In the genomic region with DNA sequence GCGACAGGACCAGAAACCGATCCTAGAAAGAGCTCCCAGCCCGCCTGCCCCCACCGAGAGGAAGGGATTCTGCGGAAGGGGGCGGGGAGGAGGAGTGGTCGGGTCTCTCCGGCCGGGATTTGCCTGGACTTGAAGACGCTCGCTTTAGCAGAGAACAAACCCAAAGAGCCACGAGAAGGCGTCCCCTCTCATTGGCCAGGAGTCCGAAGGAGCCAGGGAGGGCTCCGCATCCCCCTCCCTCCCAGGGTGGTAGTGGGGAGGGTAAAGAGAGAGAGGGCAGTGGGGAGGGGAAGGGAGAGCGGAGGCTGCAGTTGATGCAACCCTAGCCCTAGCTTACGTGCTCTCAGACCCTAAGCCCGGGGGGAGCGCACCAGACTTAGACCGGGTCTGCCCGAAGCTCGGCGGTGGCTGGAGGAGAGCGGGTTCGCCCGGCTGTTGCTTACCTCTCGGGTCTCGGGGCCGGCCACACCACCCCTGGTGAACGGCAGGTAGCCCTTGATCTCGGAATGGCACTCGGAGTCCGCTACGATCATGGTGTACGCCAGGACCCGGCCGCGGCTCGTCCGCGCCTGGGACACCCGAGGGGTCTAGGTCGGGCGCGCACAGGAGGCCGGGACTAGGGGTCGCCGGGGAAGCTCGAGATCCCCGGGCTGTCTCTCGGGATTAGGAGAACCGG, we compare ENCODE assay signal across 8 mouse cellular contexts. TPM values are rescaled to one million over a fixed set of nuclear protein-coding genes. Genes with fewer than 3 reads are reported as not detected.
A peak's percentile ranks its signal among the peaks of the same experiment; 100 is the strongest.
DNase-seq lines count a peak whose midpoint lies in the region; ATAC-seq and TF ChIP-seq lines count a peak whose summit lies in the region.

No protein-coding gene starts in this region.

- peak; percentile 12 for ATAC-seq in erythroblast, adult 5-6 weeks (replicated peaks; ENCODE audit: low FRiP score, poor library complexity, severe bottlenecking)
- peak; percentile 79 for ATAC-seq in kidney, embryonic 14.5 days (ENCODE audit: low FRiP score, low TSS enrichment)
- ATAC-seq in liver, embryonic 14.5 days (ENCODE audit: insufficient read depth), result peak; percentile 38
- peak; percentile 73 for ATAC-seq in neural tube, embryonic 12.5 days (ENCODE audit: low FRiP score, low read depth)

- no peak for TF ChIP-seq EP300 in liver, embryonic 14.5 days (IDR thresholded peaks at IDR 0.05; ENCODE audit: low read depth)

- H3K27ac ChIP-seq in bone marrow, adult 2 months (ENCODE audit: control insufficient read depth, insufficient read depth, low read depth, low read length, poor library complexity), result peak overlapping the region; percentile 78
- peak overlapping the region; percentile 88 for H3K27ac ChIP-seq in heart, embryonic 10.5 days
- H3K27ac ChIP-seq in kidney, embryonic 14.5 days (ENCODE audit: low read depth, low read length), result peak overlapping the region; percentile 91
- H3K27ac ChIP-seq in liver, embryonic 14.5 days, result peak overlapping the region; percentile 47
- 0 out of 2 replicates have a peak overlapping the region, but pooled peaks have one; percentile 26 for H3K27ac ChIP-seq in neural tube, embryonic 12.5 days
- H3K27ac ChIP-seq in thymus, adult 2 months (ENCODE audit: control insufficient read depth, insufficient read depth, low read length), result no peak overlapping the region

- peak; percentile 42; the same call in 1 of the 2 replicates for TF ChIP-seq POLR2A in bone marrow, adult 2 months (IDR thresholded peaks at IDR 0.05; ENCODE audit: borderline replicate concordance, control insufficient read depth, low read depth, low read length)
- TF ChIP-seq POLR2A in thymus, adult 2 months (IDR thresholded peaks at IDR 0.05; ENCODE audit: control insufficient read depth, extremely low read depth, insufficient read depth, low read length, poor library complexity), result no peak

- TF ChIP-seq CTCF in bone marrow, adult 2 months (IDR thresholded peaks at IDR 0.05; ENCODE audit: control insufficient read depth, insufficient read depth, low read length), result no peak
- TF ChIP-seq CTCF in liver, embryonic 14.5 days (IDR thresholded peaks at IDR 0.05; ENCODE audit: low read depth), result no peak
- no peak for TF ChIP-seq CTCF in thymus, adult 2 months (IDR thresholded peaks at IDR 0.05; ENCODE audit: borderline replicate concordance, control insufficient read depth, extremely low read depth, insufficient read depth, low read length, poor library complexity)

- H3K27me3 ChIP-seq in heart, embryonic 10.5 days (ENCODE audit: insufficient read depth, poor library complexity, severe bottlenecking), result no peaks in the 10 kb centered on the region
- no peaks in the 10 kb centered on the region for H3K27me3 ChIP-seq in kidney, embryonic 14.5 days (ENCODE audit: control insufficient read depth, insufficient read depth, low read length)
- H3K27me3 ChIP-seq in liver, embryonic 14.5 days (ENCODE audit: control insufficient read depth, insufficient read depth, low read length), result no peaks in the 10 kb centered on the region
- no peaks in the 10 kb centered on the region for H3K27me3 ChIP-seq in neural tube, embryonic 12.5 days (replicated peaks)
- no peaks in the 10 kb centered on the region for H3K27me3 ChIP-seq in thymus, adult 2 months (ENCODE audit: control insufficient read depth, insufficient read depth, low read length)

- H3K36me3 ChIP-seq in heart, embryonic 10.5 days, result no peaks in the 10 kb centered on the region
- no peaks in the 10 kb centered on the region for H3K36me3 ChIP-seq in kidney, embryonic 14.5 days (ENCODE audit: control insufficient read depth, insufficient read depth, low read length)
- H3K36me3 ChIP-seq in liver, embryonic 14.5 days (replicated peaks; ENCODE audit: control insufficient read depth, insufficient read depth, low read depth), result no peaks in the 10 kb centered on the region
- H3K36me3 ChIP-seq in neural tube, embryonic 12.5 days, result no peaks in the 10 kb centered on the region
- H3K36me3 ChIP-seq in thymus, adult 2 months (ENCODE audit: control insufficient read depth, insufficient read depth, low read length), result no peaks in the 10 kb centered on the region

- H3K4me2 ChIP-seq in kidney, embryonic 14.5 days (replicated peaks; ENCODE audit: low read depth, low read length), result peak overlapping the region; percentile 82
- peak overlapping the region; percentile 100 for H3K4me2 ChIP-seq in liver, embryonic 14.5 days (ENCODE audit: low read depth)
- peak overlapping the region; percentile 92 for H3K4me2 ChIP-seq in neural tube, embryonic 12.5 days (replicated peaks)

- peak overlapping the region; percentile 76 for H3K4me3 ChIP-seq in bone marrow, adult 2 months (replicated peaks; ENCODE audit: control insufficient read depth, low read depth, low read length)
- H3K4me3 ChIP-seq in heart, embryonic 10.5 days, result peak overlapping the region; percentile 87
- H3K4me3 ChIP-seq in kidney, embryonic 14.5 days (ENCODE audit: low read length), result peak overlapping the region; percentile 87
- peak overlapping the region; percentile 75 to 79 for H3K4me3 ChIP-seq in liver, embryonic 14.5 days (ENCODE audit: insufficient read depth in 1 of 2, low read depth in 2 of 2, low read length in 2 of 2)
- H3K4me3 ChIP-seq in neural tube, embryonic 12.5 days, result peak overlapping the region; percentile 71
- peak overlapping the region; percentile 73 for H3K4me3 ChIP-seq in thymus, adult 2 months (ENCODE audit: control insufficient read depth, insufficient read depth, low read length)

- WGBS in bone marrow, adult 2 months, result under 1% methylated on average over 52 of the region's 52 CpGs
- under 1% methylated on average over 52 of the region's 52 CpGs for WGBS in heart, embryonic 10.5 days
- under 1% methylated on average over 52 of the region's 52 CpGs for WGBS in kidney, embryonic 14.5 days
- WGBS in liver, embryonic 14.5 days (ENCODE audit: insufficient replicate concordance), result under 1% methylated on average over 51 of the region's 52 CpGs
- WGBS in neural tube, embryonic 12.5 days, result under 1% methylated on average over 52 of the region's 52 CpGs
- under 1% methylated on average over 52 of the region's 52 CpGs for WGBS in thymus, adult 2 months

- no peaks in the 10 kb centered on the region for H3K9me3 ChIP-seq in heart, embryonic 10.5 days
- no peaks in the 10 kb centered on the region for H3K9me3 ChIP-seq in kidney, embryonic 14.5 days (ENCODE audit: control insufficient read depth, low read length)
- H3K9me3 ChIP-seq in liver, embryonic 14.5 days (ENCODE audit: control insufficient read depth, low read length), result no peaks in the 10 kb centered on the region
- H3K9me3 ChIP-seq in neural tube, embryonic 12.5 days, result no peaks in the 10 kb centered on the region

- peak overlapping the region; percentile 81 for H3K9ac ChIP-seq in kidney, embryonic 14.5 days (ENCODE audit: low read depth, low read length)
- H3K9ac ChIP-seq in liver, embryonic 14.5 days (replicated peaks), result peak overlapping the region; percentile 93
- peak overlapping the region; percentile 73 for H3K9ac ChIP-seq in neural tube, embryonic 12.5 days

- peaks cover 9% of the 10 kb centered on the region for H3K4me1 ChIP-seq in bone marrow, adult 2 months (ENCODE audit: control insufficient read depth, insufficient read depth, low read length)
- H3K4me1 ChIP-seq in heart, embryonic 10.5 days, result peaks cover 42% of the 10 kb centered on the region
- peaks cover 24% of the 10 kb centered on the region for H3K4me1 ChIP-seq in kidney, embryonic 14.5 days (ENCODE audit: control insufficient read depth, insufficient read depth, low read length)
- H3K4me1 ChIP-seq in liver, embryonic 14.5 days (replicated peaks; ENCODE audit: control insufficient read depth in 2 of 2, insufficient read depth in 2 of 2, low read length in 1 of 2), result peaks cover 56 to 61% of the 10 kb centered on the region in 2 experiments
- peaks cover 10% of the 10 kb centered on the region for H3K4me1 ChIP-seq in neural tube, embryonic 12.5 days
- peaks cover 12% of the 10 kb centered on the region for H3K4me1 ChIP-seq in thymus, adult 2 months (replicated peaks; ENCODE audit: control insufficient read depth, insufficient read depth, low read length)

- peak; percentile 50 for DNase-seq in CD4-positive, CD25-positive, alpha-beta regulatory T cell, adult 2 months (ENCODE audit: low read depth, low spot score)
- DNase-seq in heart, embryonic 10.5 days (ENCODE audit: low spot score), result peak; percentile 94
- DNase-seq in liver, embryonic 14.5 days (ENCODE audit: low read depth in 3 of 3, low spot score in 3 of 3), result no peak
- peak; percentile 41 for DNase-seq in thymus, adult 2 months

RNA-seq across cellular contexts. Expression of gene Sesn2, which starts 0.5 kb away (rescaled TPM):
- polyA plus RNA-seq in bone marrow, adult 2 months (2011; ENCODE audit: insufficient read depth, insufficient read length, low replicate concordance, missing spikeins), result 5.4 and 20.0 TPM in 2 replicates
- total RNA-seq in erythroblast, adult 5-6 weeks (2015; ENCODE audit: low replicate concordance), result 3.7 and 4.6 TPM in 2 replicates
- total RNA-seq in erythroblast, adult 5-6 weeks (2017; ENCODE audit: low replicate concordance), result 5.8 and 6.6 TPM in 2 replicates
- 9.6 and 10.1 TPM in 2 replicates for polyA plus RNA-seq in heart, embryonic 10.5 days (2016; fragmentation: Nextera tagmentation; extraction: Ambion mirVana)
- 12.4 and 15.4 TPM in 2 replicates for polyA plus RNA-seq in kidney, embryonic 14.5 days (2014; fragmentation: Nextera tagmentation; extraction: Ambion mirVana)
- polyA plus RNA-seq in liver, embryonic 14.5 days (2012; rRNA removed), result 3.4 TPM in 2 replicates
- polyA plus RNA-seq in liver, embryonic 14.5 days (2014; fragmentation: Nextera tagmentation; extraction: Ambion mirVana), result 3.3 and 4.1 TPM in 2 replicates
- 10.2 and 10.3 TPM in 2 replicates for polyA plus RNA-seq in neural tube, embryonic 12.5 days (2016; fragmentation: Nextera tagmentation; extraction: Ambion mirVana)
- polyA plus RNA-seq in thymus, adult 2 months (2012; rRNA removed), result 12.8 and 13.2 TPM in 2 replicates

RNA-seq across cellular contexts. Expression of gene Atpif1, which starts 23.7 kb away (rescaled TPM):
- 886 and 890 TPM in 2 replicates for polyA plus RNA-seq in bone marrow, adult 2 months (2011; ENCODE audit: insufficient read depth, insufficient read length, low replicate concordance, missing spikeins)
- total RNA-seq in erythroblast, adult 5-6 weeks (2015; ENCODE audit: low replicate concordance), result 715 and 778 TPM in 2 replicates
- 2,175 and 2,816 TPM in 2 replicates for total RNA-seq in erythroblast, adult 5-6 weeks (2017; ENCODE audit: low replicate concordance)
- polyA plus RNA-seq in heart, embryonic 10.5 days (2016; fragmentation: Nextera tagmentation; extraction: Ambion mirVana), result 980 and 1,090 TPM in 2 replicates
- polyA plus RNA-seq in kidney, embryonic 14.5 days (2014; fragmentation: Nextera tagmentation; extraction: Ambion mirVana), result 1,253 and 1,671 TPM in 2 replicates
- polyA plus RNA-seq in liver, embryonic 14.5 days (2012; rRNA removed), result 544 and 902 TPM in 2 replicates
- 1,811 and 1,820 TPM in 2 replicates for polyA plus RNA-seq in liver, embryonic 14.5 days (2014; fragmentation: Nextera tagmentation; extraction: Ambion mirVana)
- 1,288 and 1,313 TPM in 2 replicates for polyA plus RNA-seq in neural tube, embryonic 12.5 days (2016; fragmentation: Nextera tagmentation; extraction: Ambion mirVana)
- 102 and 109 TPM in 2 replicates for polyA plus RNA-seq in thymus, adult 2 months (2012; rRNA removed)

RNA-seq across cellular contexts. Expression of gene Dnajc8, which starts 25.6 kb away (rescaled TPM):
- 128 and 173 TPM in 2 replicates for polyA plus RNA-seq in bone marrow, adult 2 months (2011; ENCODE audit: insufficient read depth, insufficient read length, low replicate concordance, missing spikeins)
- 75.0 and 117 TPM in 2 replicates for total RNA-seq in erythroblast, adult 5-6 weeks (2015; ENCODE audit: low replicate concordance)
- total RNA-seq in erythroblast, adult 5-6 weeks (2017; ENCODE audit: low replicate concordance), result 262 and 314 TPM in 2 replicates
- polyA plus RNA-seq in heart, embryonic 10.5 days (2016; fragmentation: Nextera tagmentation; extraction: Ambion mirVana), result 143 and 194 TPM in 2 replicates
- polyA plus RNA-seq in kidney, embryonic 14.5 days (2014; fragmentation: Nextera tagmentation; extraction: Ambion mirVana), result 176 and 238 TPM in 2 replicates
- polyA plus RNA-seq in liver, embryonic 14.5 days (2012; rRNA removed), result 47.6 and 84.2 TPM in 2 replicates
- 109 and 111 TPM in 2 replicates for polyA plus RNA-seq in liver, embryonic 14.5 days (2014; fragmentation: Nextera tagmentation; extraction: Ambion mirVana)
- polyA plus RNA-seq in neural tube, embryonic 12.5 days (2016; fragmentation: Nextera tagmentation; extraction: Ambion mirVana), result 167 and 191 TPM in 2 replicates
- 45.6 and 46.4 TPM in 2 replicates for polyA plus RNA-seq in thymus, adult 2 months (2012; rRNA removed)

RNA-seq across cellular contexts. Expression of gene Med18, which starts 46.0 kb away (rescaled TPM):
- polyA plus RNA-seq in bone marrow, adult 2 months (2011; ENCODE audit: insufficient read depth, insufficient read length, low replicate concordance, missing spikeins), result 9.5 and 19.3 TPM in 2 replicates
- 2.5 and 5.6 TPM in 2 replicates for total RNA-seq in erythroblast, adult 5-6 weeks (2015; ENCODE audit: low replicate concordance)
- total RNA-seq in erythroblast, adult 5-6 weeks (2017; ENCODE audit: low replicate concordance), result 2.8 and 4.0 TPM in 2 replicates
- polyA plus RNA-seq in heart, embryonic 10.5 days (2016; fragmentation: Nextera tagmentation; extraction: Ambion mirVana), result 16.2 and 22.5 TPM in 2 replicates
- polyA plus RNA-seq in kidney, embryonic 14.5 days (2014; fragmentation: Nextera tagmentation; extraction: Ambion mirVana), result 19.3 and 24.5 TPM in 2 replicates
- 4.0 and 4.3 TPM in 2 replicates for polyA plus RNA-seq in liver, embryonic 14.5 days (2012; rRNA removed)
- 3.4 and 3.9 TPM in 2 replicates for polyA plus RNA-seq in liver, embryonic 14.5 days (2014; fragmentation: Nextera tagmentation; extraction: Ambion mirVana)
- polyA plus RNA-seq in neural tube, embryonic 12.5 days (2016; fragmentation: Nextera tagmentation; extraction: Ambion mirVana), result 18.8 and 24.2 TPM in 2 replicates
- polyA plus RNA-seq in thymus, adult 2 months (2012; rRNA removed), result 6.7 and 10.4 TPM in 2 replicates

RNA-seq across cellular contexts. Expression of gene Ptafr, which starts 54.1 kb away (rescaled TPM):
- 3.2 and 6.7 TPM in 2 replicates for polyA plus RNA-seq in bone marrow, adult 2 months (2011; ENCODE audit: insufficient read depth, insufficient read length, low replicate concordance, missing spikeins)
- 3.1 and 9.0 TPM in 2 replicates for total RNA-seq in erythroblast, adult 5-6 weeks (2015; ENCODE audit: low replicate concordance)
- total RNA-seq in erythroblast, adult 5-6 weeks (2017; ENCODE audit: low replicate concordance), result 6.6 and 7.7 TPM in 2 replicates
- 0.11 and 0.35 TPM in 2 replicates for polyA plus RNA-seq in heart, embryonic 10.5 days (2016; fragmentation: Nextera tagmentation; extraction: Ambion mirVana)
- 0.23 and 0.47 TPM in 2 replicates for polyA plus RNA-seq in kidney, embryonic 14.5 days (2014; fragmentation: Nextera tagmentation; extraction: Ambion mirVana)
- 0.52 and 0.61 TPM in 2 replicates for polyA plus RNA-seq in liver, embryonic 14.5 days (2012; rRNA removed)
- polyA plus RNA-seq in liver, embryonic 14.5 days (2014; fragmentation: Nextera tagmentation; extraction: Ambion mirVana), result 0.18 and 0.25 TPM in 2 replicates
- polyA plus RNA-seq in neural tube, embryonic 12.5 days (2016; fragmentation: Nextera tagmentation; extraction: Ambion mirVana), result 0.64 and 0.66 TPM in 2 replicates
- polyA plus RNA-seq in thymus, adult 2 months (2012; rRNA removed), result 7.1 and 8.5 TPM in 2 replicates

Comparison
In these comparisons a context has a peak if more than half of its experiments do, and no peak if none do; other contexts are left out.
1. DNase-seq: peak in CD4-positive, CD25-positive, alpha-beta regulatory T cell, adult 2 months (single experiment), heart, embryonic 10.5 days (single experiment) and thymus, adult 2 months (single experiment); none in liver, embryonic 14.5 days (0 of 3).
2. ATAC-seq: peak in every context shown above with its lines; median percentile 79 in kidney, embryonic 14.5 days; 73 in neural tube, embryonic 12.5 days; 38 in liver, embryonic 14.5 days; 12 in erythroblast, adult 5-6 weeks.
3. Peak in every context shown above with its lines, with median percentiles within 50 percentile points of each other: H3K4me3 ChIP-seq, H3K4me2 ChIP-seq and H3K9ac ChIP-seq.